Mouse (Mus musculus): ENCODE data around the gene Gpr39.

DNA sequence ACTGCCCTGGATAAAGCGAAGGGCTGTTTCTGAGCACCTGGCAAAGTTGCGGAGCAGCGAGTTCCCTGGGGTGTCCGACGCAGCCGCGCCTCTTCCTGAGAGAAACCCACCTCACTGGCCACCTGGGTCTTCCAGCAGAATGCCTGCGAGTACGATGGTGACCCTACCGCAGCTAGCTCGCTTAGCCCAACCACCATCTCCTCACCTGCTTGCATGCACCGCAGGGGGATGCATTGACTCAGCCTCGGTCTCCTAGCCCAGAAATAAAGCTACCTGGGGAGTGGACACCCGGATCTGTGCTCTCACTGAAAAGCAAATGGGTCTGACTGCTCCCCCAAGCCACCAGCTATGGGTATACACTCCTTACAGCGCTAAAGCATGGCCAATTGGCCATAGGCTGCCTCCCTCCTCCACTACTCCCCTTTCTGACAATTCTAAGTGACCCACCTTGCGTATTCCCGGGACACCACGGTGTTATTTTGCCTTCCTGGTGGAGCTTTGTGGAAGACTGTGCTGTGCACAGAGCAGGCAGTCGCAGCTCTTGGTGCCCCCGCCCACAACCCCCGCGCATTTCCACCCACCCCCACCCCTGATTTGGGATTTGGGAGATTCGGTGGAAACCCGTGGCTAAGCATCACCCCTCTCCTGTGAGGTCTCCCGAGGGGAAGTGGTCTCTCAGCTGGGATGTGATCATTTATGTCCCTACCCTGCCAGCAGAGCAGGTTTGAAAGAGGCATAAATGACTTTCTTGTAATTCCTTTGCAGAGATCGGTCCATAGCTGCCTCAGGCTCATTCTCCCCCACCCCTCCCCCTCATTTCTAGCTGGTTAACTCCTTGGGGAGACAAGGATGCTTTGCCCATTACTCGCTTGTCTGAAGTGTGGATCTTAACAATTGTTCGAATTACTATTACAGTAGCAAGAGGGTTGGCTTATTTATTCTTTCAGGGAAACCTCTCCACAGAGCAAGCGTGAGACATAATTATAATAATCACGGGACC, 236.1 kb downstream of the Gpr39 start, which contains the start of gene Lypd1:
- TF ChIP-seq HCFC1 (IDR thresholded peaks at IDR 0.05; ENCODE audit: borderline replicate concordance, insufficient read depth, low read length) (no peak), CHD2 (IDR thresholded peaks at IDR 0.05; ENCODE audit: low read depth, low read length) (no peak)

Data from ES-E14 (cell line).